Mouse (Mus musculus): ENCODE measurements around the gene Msi2.

- no peak for TF ChIP-seq FLI1 (IDR thresholded peaks at IDR 0.05; ENCODE audit: low read length)
- no peak for TF ChIP-seq GATA1 (IDR thresholded peaks at IDR 0.05; ENCODE audit: borderline replicate concordance, low read length)
Measured at GRCm38 (mm10) chr11:88401333-88401732, 317.0 kb downstream of the Msi2 start.
